Mouse (Mus musculus) embryonic facial prominence, embryonic 15.5 days (tissue): Measurements from ENCODE around the gene Fam213a. TPM values are rescaled to one million over a fixed set of nuclear protein-coding genes. Genes with fewer than 3 reads are reported as not detected.

ENCODE experiments used
- ATAC-seq: fragments of 200-750 bp; cut with Nextera tagmentation; 2 replicates; pipeline ENCODE4 v1.8.0; 2017; ENCODE audit warnings: low read depth, moderate TSS enrichment; ENCODE audit not compliant: insufficient number of reproducible peaks, low FRiP score, low TSS enrichment
- H3K27ac ChIP-seq: fragments of 300-500 bp; sonication (generic); replicated peaks from 2 replicates; pipeline ENCODE4 v1.5.1; 2015; ENCODE audit warnings: mild to moderate bottlenecking, inconsistent platforms
- H3K27me3 ChIP-seq: fragments of 300-500 bp; sonication (generic); 2 replicates; pipeline ENCODE4 v1.6.1; 2015; ENCODE audit warnings: inconsistent platforms
- H3K36me3 ChIP-seq: fragments of 300-500 bp; sonication (generic); 2 replicates; pipeline ENCODE4 v1.6.1; 2015; ENCODE audit warnings: mild to moderate bottlenecking, inconsistent platforms
- H3K4me1 ChIP-seq: fragments of 300-500 bp; sonication (generic); 2 replicates; pipeline ENCODE4 v1.6.1; 2015; ENCODE audit warnings: inconsistent platforms
- H3K4me2 ChIP-seq: fragments of 300-500 bp; sonication (generic); replicated peaks from 2 replicates; pipeline ENCODE4 v1.6.1; 2015; ENCODE audit warnings: mild to moderate bottlenecking, inconsistent platforms
- H3K4me3 ChIP-seq: fragments of 300-500 bp; sonication (generic); replicated peaks from 2 replicates; pipeline ENCODE4 v1.5.1; 2015; ENCODE audit warnings: mild to moderate bottlenecking, inconsistent platforms
- H3K9ac ChIP-seq: fragments of 300-500 bp; sonication (generic); 2 replicates; pipeline ENCODE4 v1.6.1; 2015; ENCODE audit warnings: inconsistent platforms
- H3K9me3 ChIP-seq: fragments of 300-500 bp; sonication (generic); replicated peaks from 2 replicates; pipeline ENCODE4 v1.6.1; 2016; ENCODE audit warnings: inconsistent platforms
- WGBS: fragments of 180-500 bp; shearing (Covaris S2); methylation state at CpG from one replicate; pipeline ENCODE4 v1.1.7; 2015; 5-methylcytosine and 5-hydroxymethylcytosine counted together
- polyA plus RNA-seq: library from polyadenylated mRNA; unstranded; fragments of >200 nt; fragmentation: Nextera tagmentation; extraction: Ambion mirVana; gene quantifications from 2 replicates; pipeline ENCODE4 v1.2.1, GENCODE M21; 2015

Fam213a gene
- polyA plus RNA-seq, 1 experiment from 2014 or later, result 89.0 TPM

DNA sequence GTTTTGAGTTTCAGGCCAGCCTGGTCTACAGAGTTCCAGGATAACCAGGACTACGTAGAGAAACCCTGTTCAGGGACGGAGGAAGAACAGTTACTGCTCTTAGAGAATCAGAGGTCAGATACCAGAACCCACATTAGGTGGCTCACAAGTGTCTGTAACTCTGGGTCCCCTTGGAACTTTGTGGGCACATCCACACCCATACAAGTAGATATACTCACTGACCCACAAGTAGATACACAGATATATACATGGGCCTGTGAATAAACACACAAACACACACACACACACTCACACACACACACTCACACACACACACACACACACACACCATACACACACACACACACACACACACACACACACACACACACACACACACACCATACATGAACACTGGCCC lies 11.5 kb upstream of the Fam213a start:
- H3K4me2 ChIP-seq, result no peak overlapping the region
- 81% methylated on average over 2 of the region's 2 CpGs for WGBS
- no peak overlapping the region for H3K4me3 ChIP-seq
- H3K9me3 ChIP-seq, result no peaks in the 10 kb centered on the region
- H3K27me3 ChIP-seq, result no peaks in the 10 kb centered on the region
- no peaks in the 10 kb centered on the region for H3K4me1 ChIP-seq
- no peaks in the 10 kb centered on the region for H3K36me3 ChIP-seq
- no peak for ATAC-seq
- no peak overlapping the region for H3K27ac ChIP-seq
- no peak overlapping the region for H3K9ac ChIP-seq

GRCm38 (mm10) chr14:41021246-41021645 lies 7.7 kb upstream of the Fam213a start:
- Histone ChIP-seq H3K27me3 (no peaks in the 10 kb centered on the region), H3K9ac (no peak overlapping the region), H3K4me3 (no peak overlapping the region), H3K27ac (no peak overlapping the region), H3K4me1 (no peaks in the 10 kb centered on the region), H3K4me2 (no peak overlapping the region), H3K9me3 (no peaks in the 10 kb centered on the region), H3K36me3 (no peaks in the 10 kb centered on the region)
- no peak for ATAC-seq
- 89% methylated on average over 3 of the region's 3 CpGs for WGBS

- no peaks in the 10 kb centered on the region for H3K9me3 ChIP-seq
- peaks cover 5% of the 10 kb centered on the region; the same call in 1 of the 2 replicates for H3K4me1 ChIP-seq
- H3K27ac ChIP-seq, result no peak overlapping the region
- 49% methylated on average over 5 of the region's 5 CpGs for WGBS
- ATAC-seq, result no peak
- H3K4me2 ChIP-seq, result no peak overlapping the region
- no peaks in the 10 kb centered on the region for H3K27me3 ChIP-seq
- no peaks in the 10 kb centered on the region for H3K36me3 ChIP-seq
- no peak overlapping the region for H3K4me3 ChIP-seq
- H3K9ac ChIP-seq, result no peak overlapping the region
These were observed 3.9 kb upstream of the Fam213a start for GRCm38 (mm10) chr14:41017460-41017859.

- Histone ChIP-seq H3K36me3 (no peaks in the 10 kb centered on the region), H3K4me3 (no peak overlapping the region), H3K27ac (no peak overlapping the region), H3K9ac (no peak overlapping the region), H3K9me3 (no peaks in the 10 kb centered on the region), H3K4me2 (no peak overlapping the region), H3K4me1 (peaks cover 5% of the 10 kb centered on the region; the same call in 1 of the 2 replicates), H3K27me3 (no peaks in the 10 kb centered on the region)
- no peak for ATAC-seq
- WGBS, result 73% methylated on average over 5 of the region's 5 CpGs
These were observed 1.2 kb upstream of the Fam213a start for GRCm38 (mm10) chr14:41014701-41015240.

DNA sequence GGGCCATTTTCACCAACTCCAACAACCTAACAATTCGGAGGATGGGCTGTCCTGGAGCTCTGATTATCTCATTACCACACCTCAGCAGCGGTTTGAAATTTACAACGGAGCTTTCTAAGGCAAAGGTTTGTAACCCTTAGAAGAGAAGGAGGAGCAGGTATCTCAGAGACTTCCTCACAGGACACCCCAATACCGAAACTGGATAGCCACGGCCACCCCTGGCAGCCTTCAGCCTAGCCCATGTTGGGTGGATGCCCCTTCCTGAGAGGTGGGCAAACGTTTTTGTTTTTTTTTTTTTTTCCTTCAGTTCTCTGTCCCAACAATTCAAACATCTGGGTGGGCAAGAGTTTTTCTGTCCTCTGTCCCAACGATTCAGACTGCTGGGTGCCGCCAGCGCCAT lies 445 bp downstream of the Fam213a start:
- H3K4me3 ChIP-seq, result peak overlapping the region; percentile 60
- no peaks in the 10 kb centered on the region for H3K36me3 ChIP-seq
- no peaks in the 10 kb centered on the region for H3K27me3 ChIP-seq
- ATAC-seq, result no peak
- peak overlapping the region; percentile 89 for H3K4me2 ChIP-seq
- 13% methylated on average over 9 of the region's 9 CpGs for WGBS
- H3K27ac ChIP-seq, result peak overlapping the region; percentile 73; the same call in 1 of the 2 replicates
- peak overlapping the region; percentile 44 for H3K9ac ChIP-seq
- peaks cover 17% of the 10 kb centered on the region for H3K4me1 ChIP-seq
- H3K9me3 ChIP-seq, result no peaks in the 10 kb centered on the region

GRCm38 (mm10) chr14:41011916-41012315 lies 1.7 kb downstream of the Fam213a start:
- WGBS, result 68% methylated on average over 3 of the region's 3 CpGs
- H3K4me2 ChIP-seq, result no peak overlapping the region
- ATAC-seq, result no peak

DNA sequence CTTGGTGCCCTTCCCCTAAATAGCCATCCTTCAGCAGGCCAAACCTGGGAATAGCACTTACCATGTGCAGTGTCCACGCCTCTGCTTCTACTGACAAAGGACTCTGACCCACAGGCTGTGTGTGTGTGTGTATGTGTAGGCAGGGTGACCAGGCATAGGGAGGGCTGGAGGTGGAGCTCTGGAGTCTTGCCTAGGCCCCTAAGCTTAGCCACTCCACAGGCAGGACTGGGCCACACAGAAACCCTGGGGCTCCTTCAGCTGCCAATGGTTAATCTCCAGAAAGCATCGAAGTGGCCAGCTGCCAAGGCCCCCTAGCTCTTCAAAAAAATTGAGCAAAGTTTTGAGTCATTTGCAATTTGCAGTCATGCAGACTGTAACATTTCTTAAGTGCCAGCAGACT lies 5.5 kb downstream of the Fam213a start:
- Histone ChIP-seq H3K4me3 (peak overlapping the region; percentile 20), H3K4me1 (peaks cover 41% of the 10 kb centered on the region), H3K9ac (no peak overlapping the region), H3K27ac (peak overlapping the region; percentile 63), H3K9me3 (no peaks in the 10 kb centered on the region), H3K27me3 (no peaks in the 10 kb centered on the region), H3K4me2 (peak overlapping the region; percentile 15; the same call in 1 of the 2 replicates), H3K36me3 (no peaks in the 10 kb centered on the region)
- 22% methylated on average over 2 of the region's 2 CpGs for WGBS
- peak; percentile 72 for ATAC-seq

More at GRCm38 (mm10) chr14:41011916-41012315, 1.7 kb downstream of the Fam213a start:
- no peaks in the 10 kb centered on the region for H3K36me3 ChIP-seq
- no peaks in the 10 kb centered on the region for H3K27me3 ChIP-seq
- no peaks in the 10 kb centered on the region for H3K9me3 ChIP-seq
- H3K4me3 ChIP-seq, result no peak overlapping the region
- no peak overlapping the region for H3K9ac ChIP-seq
- no peak overlapping the region for H3K27ac ChIP-seq
- peaks cover 27% of the 10 kb centered on the region for H3K4me1 ChIP-seq

GRCm38 (mm10) chr14:41007641-41008040 lies 5.9 kb downstream of the Fam213a start:
- H3K9me3 ChIP-seq, result no peaks in the 10 kb centered on the region
- peaks cover 41% of the 10 kb centered on the region for H3K4me1 ChIP-seq
- no peaks in the 10 kb centered on the region for H3K27me3 ChIP-seq
- H3K9ac ChIP-seq, result no peak overlapping the region
- H3K4me3 ChIP-seq, result peak overlapping the region; percentile 20
- no peaks in the 10 kb centered on the region for H3K36me3 ChIP-seq
- ATAC-seq, result no peak
- H3K27ac ChIP-seq, result peak overlapping the region; percentile 63
- 24% methylated on average over 5 of the region's 5 CpGs for WGBS
- H3K4me2 ChIP-seq, result peak overlapping the region; percentile 15; the same call in 1 of the 2 replicates

GRCm38 (mm10) chr14:41006899-41007298 lies 6.7 kb downstream of the Fam213a start:
- WGBS, result 54% methylated on average over 3 of the region's 3 CpGs
- no peak for ATAC-seq

GRCm38 (mm10) chr14:41006263-41006662 lies 7.3 kb downstream of the Fam213a start:
- H3K4me2 ChIP-seq, result peak overlapping the region; percentile 3; the same call in 1 of the 2 replicates
- H3K4me1 ChIP-seq, result peaks cover 41% of the 10 kb centered on the region
- no peak overlapping the region for H3K9ac ChIP-seq
- H3K27ac ChIP-seq, result no peak overlapping the region
- H3K27me3 ChIP-seq, result no peaks in the 10 kb centered on the region
- H3K4me3 ChIP-seq, result no peak overlapping the region
- ATAC-seq, result no peak
- 85% methylated on average over 10 of the region's 10 CpGs for WGBS
- H3K36me3 ChIP-seq, result 0 out of 2 replicates have a peak, but pooled peaks cover 6% of the 10 kb centered on the region
- H3K9me3 ChIP-seq, result no peaks in the 10 kb centered on the region

More at GRCm38 (mm10) chr14:41006899-41007298, 6.7 kb downstream of the Fam213a start:
- Histone ChIP-seq H3K27ac (no peak overlapping the region), H3K4me2 (0 out of 2 replicates have a peak overlapping the region, but pooled peaks have one; percentile 15), H3K9ac (no peak overlapping the region), H3K9me3 (no peaks in the 10 kb centered on the region), H3K4me3 (peak overlapping the region; percentile 20), H3K36me3 (0 out of 2 replicates have a peak, but pooled peaks cover under 1% of the 10 kb centered on the region), H3K27me3 (no peaks in the 10 kb centered on the region), H3K4me1 (peaks cover 41% of the 10 kb centered on the region)

GRCm38 (mm10) chr14:41005716-41006115 lies 7.9 kb downstream of the Fam213a start:
- H3K27ac ChIP-seq, result no peak overlapping the region
- no peak overlapping the region; the same call in 1 of the 2 replicates for H3K4me3 ChIP-seq
- H3K27me3 ChIP-seq, result no peaks in the 10 kb centered on the region
- peak overlapping the region; percentile 3; the same call in 1 of the 2 replicates for H3K4me2 ChIP-seq
- H3K4me1 ChIP-seq, result peaks cover 41% of the 10 kb centered on the region
- 71% methylated on average over 9 of the region's 9 CpGs for WGBS
- no peak overlapping the region for H3K9ac ChIP-seq
- H3K9me3 ChIP-seq, result no peaks in the 10 kb centered on the region
- ATAC-seq, result no peak
- H3K36me3 ChIP-seq, result 0 out of 2 replicates have a peak, but pooled peaks cover 6% of the 10 kb centered on the region
